Mouse (Mus musculus): Measurements from ENCODE around the gene Mnd1.

DNA sequence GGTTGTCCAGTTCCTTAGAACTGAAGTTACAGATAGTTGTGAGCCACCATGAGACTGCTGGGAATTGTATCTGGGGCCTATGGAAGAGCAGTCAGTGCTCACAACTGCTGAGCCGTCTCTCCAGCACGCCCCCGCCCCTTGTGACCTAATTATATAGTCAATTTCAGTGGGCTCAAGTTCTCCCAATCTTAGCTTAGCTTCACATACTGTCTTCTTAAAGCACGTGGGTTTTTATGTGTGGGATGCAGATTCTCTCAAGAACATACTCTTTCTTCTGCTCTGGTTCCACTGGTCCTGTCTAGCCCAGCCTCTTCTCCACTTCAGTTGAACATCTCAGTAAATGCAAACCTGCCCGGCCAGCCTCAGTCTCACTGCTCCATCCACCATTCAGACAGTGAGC, 49.1 kb upstream of the Mnd1 start:
- TF ChIP-seq CTCF (IDR thresholded peaks at IDR 0.05; ENCODE audit: control insufficient read depth, insufficient read depth, insufficient replicate concordance, low read depth, low read length) (no peak), POLR2A (IDR thresholded peaks at IDR 0.05; ENCODE audit: control insufficient read depth, low read depth, low read length) (no peak)

Data from testis, adult 2 months (tissue).